Mouse (Mus musculus) ES-E14 (cell line): ENCODE data around the gene Dlgap1.

ENCODE experiments used
- CHD2 ChIP-seq: IDR thresholded peaks from 2 replicates; pipeline ENCODE4 v1.6.1; 2014; ENCODE audit warnings: mild to moderate bottlenecking, low read depth, low read length, inconsistent platforms
- HCFC1 ChIP-seq: IDR thresholded peaks from 2 replicates; pipeline ENCODE4 v1.6.1; 2012; ENCODE audit warnings: low read length, inconsistent platforms, borderline replicate concordance; ENCODE audit not compliant: insufficient read depth
- MAFK ChIP-seq: IDR thresholded peaks from 2 replicates; pipeline ENCODE4 v1.6.1; 2014; ENCODE audit warnings: mild to moderate bottlenecking, low read depth, low read length, inconsistent platforms; ENCODE audit not compliant: insufficient read depth
- ZNF384 ChIP-seq: IDR thresholded peaks from 2 replicates; pipeline ENCODE4 v1.6.1; 2012; ENCODE audit warnings: low read depth, low read length, inconsistent platforms

- TF ChIP-seq MAFK (no peak), ZNF384 (no peak), CHD2 (no peak), HCFC1 (no peak)
Measured at GRCm38 (mm10) chr17:70600462-70600861, 631.6 kb downstream of the Dlgap1 start.
